Mouse (Mus musculus): ENCODE measurements around the gene Sox18. TPM values are rescaled to one million over a fixed set of nuclear protein-coding genes. Genes with fewer than 3 reads are reported as not detected.
A peak's percentile ranks its signal among the peaks of the same experiment; 100 is the strongest.

The Sox18 gene
- total RNA-seq, 1 experiment from 2014 or later: 60.4 TPM

- no peak for DNase-seq
Measured at GRCm38 (mm10) chr2:181646626-181647472, 24.6 kb downstream of the Sox18 start.

- DNase-seq: no peak
Measured at GRCm38 (mm10) chr2:181645666-181646065, 25.8 kb downstream of the Sox18 start.

- DNase-seq: peak; percentile 79
Measured at GRCm38 (mm10) chr2:181644361-181644760, 27.1 kb downstream of the Sox18 start.

DNA sequence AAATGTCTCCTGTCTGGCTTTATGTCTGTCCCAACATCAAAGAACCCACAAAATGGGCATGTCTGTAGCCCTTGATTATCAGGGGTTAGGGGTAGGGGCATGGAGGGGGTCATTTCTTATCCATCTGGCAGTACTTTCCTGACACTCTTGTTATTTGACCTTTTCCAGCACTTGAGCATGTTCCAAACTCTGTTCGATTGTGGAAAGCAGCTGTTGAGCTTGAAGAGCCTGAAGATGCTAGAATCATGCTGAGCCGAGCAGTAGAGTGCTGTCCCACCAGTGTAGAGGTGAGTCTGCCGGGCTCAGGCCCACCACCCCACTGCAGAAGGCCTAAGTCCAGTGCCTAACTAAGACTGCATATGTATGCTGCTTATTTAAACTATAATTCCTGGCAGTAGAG is 35.6 kb downstream of the Sox18 start:
- no peak for DNase-seq

DNA sequence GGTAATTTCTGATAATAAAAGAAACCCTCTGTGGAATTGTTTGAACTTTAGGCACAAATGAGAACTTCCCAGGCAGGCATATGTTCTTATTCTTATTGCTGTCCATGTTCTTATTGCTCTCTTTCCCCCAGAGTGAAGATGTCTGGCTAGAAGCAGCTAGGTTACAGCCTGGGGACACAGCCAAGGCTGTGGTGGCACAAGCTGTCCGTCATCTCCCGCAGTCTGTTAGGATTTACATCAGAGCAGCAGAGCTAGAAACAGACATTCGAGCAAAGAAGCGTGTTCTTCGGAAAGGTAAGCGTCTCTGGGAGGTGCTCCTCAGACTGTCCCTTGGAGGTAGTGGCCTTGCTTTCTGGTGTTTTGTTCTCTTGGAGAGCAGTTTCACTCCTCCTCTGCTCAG is 38.8 kb downstream of the Sox18 start:
- no peak for DNase-seq

- no peak for DNase-seq
Measured at GRCm38 (mm10) chr2:181628471-181628870, 43.0 kb downstream of the Sox18 start.

- peak; percentile 34 for DNase-seq
Measured at GRCm38 (mm10) chr2:181623401-181623800, 48.0 kb downstream of the Sox18 start.

Other genes starting within 250 kb of the Sox18 start
- gene Zbtb46, start 212.2 kb downstream of the Sox18 start, total RNA-seq (2021): 17.8 and 20.0 TPM in 2 replicates
- not detected in 2 replicates for gene Abhd16b, start 178.4 kb downstream of the Sox18 start, total RNA-seq (2021)
- gene Tpd52l2, start 174.5 kb downstream of the Sox18 start, total RNA-seq (2021): 109 and 114 TPM in 2 replicates
- gene Dnajc5, start 151.2 kb downstream of the Sox18 start, total RNA-seq (2021): 77.3 and 89.9 TPM in 2 replicates
- gene Uckl1, start 86.7 kb downstream of the Sox18 start, total RNA-seq (2021): 68.8 and 77.5 TPM in 2 replicates
- 59.4 and 60.0 TPM in 2 replicates for gene Prpf6, start 79.8 kb downstream of the Sox18 start, total RNA-seq (2021)
- 57.3 and 67.7 TPM in 2 replicates for gene Zfp512b, start 78.8 kb downstream of the Sox18 start, total RNA-seq (2021)
- gene Samd10, start 72.4 kb downstream of the Sox18 start, total RNA-seq (2021): 8.5 and 11.8 TPM in 2 replicates
- not detected in 2 replicates for gene Gm29797, start 14.6 kb downstream of the Sox18 start, total RNA-seq (2021)
- gene Tcea2, start 8.7 kb upstream of the Sox18 start, total RNA-seq (2021): 5.2 and 9.8 TPM in 2 replicates
- 22.4 and 32.1 TPM in 2 replicates for gene Rgs19, start 22.3 kb upstream of the Sox18 start, total RNA-seq (2021)
- not detected in 2 replicates for gene Lkaaear1, start 26.8 kb upstream of the Sox18 start, total RNA-seq (2021)
- 1.5 and 2.7 TPM in 2 replicates for gene Oprl1, start 43.4 kb upstream of the Sox18 start, total RNA-seq (2021)
- 4.1 and 5.2 TPM in 2 replicates for gene Myt1, start 91.7 kb upstream of the Sox18 start, total RNA-seq (2021)
- 47.6 and 52.4 TPM in 2 replicates for gene Pcmtd2, start 166.2 kb upstream of the Sox18 start, total RNA-seq (2021)
- gene Polr3k, start 192.7 kb upstream of the Sox18 start, total RNA-seq (2021): 12.7 and 18.2 TPM in 2 replicates

Measured in adrenal gland, postnatal 14 days (tissue).